Mouse (Mus musculus) cerebral cortex, adult 2 months (tissue): ENCODE data around the gene 4930523C07Rik.

Source experiments
- WGBS: fragments of 180-500 bp; shearing (Covaris S2); methylation state at CpG from one replicate; pipeline ENCODE4 v1.1.7; 2018; 5-methylcytosine and 5-hydroxymethylcytosine counted together

Gene 4930523C07Rik

GRCm38 (mm10) chr1:160099659-160100302, 55.6 kb downstream of the 4930523C07Rik start:
- WGBS, result 81% methylated on average over 5 of the region's 5 CpGs

GRCm38 (mm10) chr1:160100996-160101395, 56.8 kb downstream of the 4930523C07Rik start:
- 52% methylated on average over 5 of the region's 5 CpGs for WGBS

- WGBS, result 92% methylated on average over 5 of the region's 5 CpGs
These were observed 61.2 kb downstream of the 4930523C07Rik start for GRCm38 (mm10) chr1:160105426-160105825.

- WGBS, result 43% methylated on average over 2 of the region's 2 CpGs
These were observed 64.4 kb downstream of the 4930523C07Rik start for GRCm38 (mm10) chr1:160108604-160109003.

GRCm38 (mm10) chr1:160123957-160124356, 79.8 kb downstream of the 4930523C07Rik start:
- 81% methylated on average over 2 of the region's 2 CpGs for WGBS
